Mouse (Mus musculus) cerebellum, adult 11-12 months (tissue): ENCODE data around the gene Kcnmb2.
A peak's percentile ranks its signal among the peaks of the same experiment; 100 is the strongest.

Experiments used
- DNase-seq: peaks from one replicate; pipeline ENCODE4 v3.0.0; 2022

The Kcnmb2 gene

DNA sequence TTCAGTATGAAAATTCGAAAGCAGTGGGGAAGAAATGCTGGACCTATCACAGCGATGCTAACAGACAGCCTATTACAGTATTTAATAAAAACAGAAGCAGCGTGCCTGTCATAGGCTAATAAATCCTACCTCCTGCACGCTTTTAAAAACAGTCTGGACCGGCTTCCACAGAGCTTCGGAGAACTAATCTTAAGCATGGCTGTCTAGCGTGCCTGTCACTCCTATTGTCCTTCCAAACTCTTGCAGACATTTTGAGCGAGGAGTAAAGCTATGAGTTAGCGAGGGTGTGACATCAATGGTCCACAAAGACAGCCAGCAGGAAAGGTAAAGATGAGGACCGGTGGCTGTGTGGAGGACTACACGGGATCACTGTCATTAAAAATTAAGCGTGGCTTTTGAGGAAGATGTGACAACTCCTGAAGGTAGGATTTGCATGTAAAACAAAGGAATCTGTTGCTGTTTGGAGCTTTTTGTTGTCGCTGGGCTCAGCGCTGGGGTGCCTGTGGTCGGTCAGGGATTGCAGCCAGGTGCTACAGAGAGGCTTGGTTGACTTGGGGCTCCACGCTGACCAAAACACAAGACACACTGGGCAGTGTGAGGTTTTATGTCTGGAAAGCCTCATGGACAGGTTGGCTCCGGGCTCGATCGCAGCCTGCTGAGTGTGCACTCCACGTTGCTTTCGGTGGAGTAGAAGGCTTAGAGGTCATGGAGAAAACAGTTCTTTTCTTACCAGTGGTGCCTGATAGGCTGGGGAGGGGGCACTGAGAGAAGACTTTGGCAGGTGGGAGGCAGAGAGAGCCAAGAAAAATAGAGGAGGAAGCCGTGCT lies at the start of gene Kcnmb2:
Kcnmb2 (plus strand) TSS at position 4 of the 827 bp plus-strand sequence.
- DNase-seq = peak; percentile 33

DNA sequence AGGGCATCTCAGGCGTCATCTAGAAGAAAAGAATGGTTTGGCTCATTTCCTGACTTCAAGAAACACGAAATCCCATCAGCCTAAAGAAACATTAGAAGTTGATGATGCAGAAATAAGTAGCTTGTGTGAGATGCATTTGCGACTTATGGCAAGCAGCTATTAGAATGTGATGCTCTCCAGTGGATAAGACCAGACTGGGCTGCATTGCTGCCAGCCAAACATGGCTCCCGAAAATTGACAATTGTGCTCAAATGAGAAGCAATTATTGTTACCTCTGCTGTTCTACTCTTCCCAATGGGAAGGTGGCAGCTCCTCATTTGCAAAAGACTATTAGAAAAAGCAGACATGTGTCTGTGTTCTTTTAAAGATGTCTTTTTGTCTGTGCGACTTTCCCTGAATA lies 38.8 kb upstream of the Kcnmb2 start:
- no peak for DNase-seq

DNA sequence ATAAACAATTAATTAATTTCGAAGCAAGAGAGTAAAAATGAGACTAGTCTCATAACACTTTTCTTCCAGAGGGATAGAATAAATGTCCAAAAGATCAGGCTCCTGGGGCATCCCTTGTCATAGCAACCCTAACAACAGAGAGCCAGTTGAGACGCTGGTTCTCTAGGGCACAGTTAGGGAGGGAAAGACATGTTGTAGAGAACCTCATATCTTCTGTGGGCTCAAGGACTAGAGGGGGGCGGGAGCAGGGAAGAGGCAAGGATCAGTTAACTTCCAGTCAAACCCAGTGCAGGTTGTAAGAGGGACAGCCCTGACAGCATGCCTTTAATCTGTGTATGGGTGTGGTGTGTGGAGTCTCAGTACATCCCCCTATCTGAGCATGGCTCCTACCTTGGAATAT lies 38.2 kb upstream of the Kcnmb2 start:
- no peak for DNase-seq

DNA sequence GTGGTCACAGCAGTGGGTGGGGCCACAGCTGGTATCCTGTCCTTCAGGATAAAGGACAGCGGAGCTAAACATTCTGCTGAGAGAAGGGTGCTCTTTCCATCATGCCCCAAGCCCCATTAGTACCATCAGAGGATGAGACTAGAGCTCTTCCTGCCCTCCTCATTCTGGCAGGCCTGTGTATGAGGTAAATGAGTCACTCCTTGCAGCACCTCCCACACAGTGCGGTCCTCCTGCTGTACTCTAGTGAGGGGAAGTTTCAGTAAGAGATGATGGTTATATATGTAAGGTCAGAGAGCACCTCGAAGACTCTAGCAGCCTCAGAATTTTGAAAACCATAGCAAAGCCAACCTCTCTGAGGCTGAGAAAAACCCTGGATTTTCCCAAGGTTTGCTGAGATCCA lies 30.8 kb upstream of the Kcnmb2 start:
- no peak for DNase-seq

GRCm38 (mm10) chr3:31882621-31883131 lies 19.6 kb upstream of the Kcnmb2 start:
- no peak for DNase-seq

GRCm38 (mm10) chr3:31892653-31893052 lies 9.7 kb upstream of the Kcnmb2 start:
- DNase-seq = no peak

- DNase-seq = no peak
These were observed 1.2 kb downstream of the Kcnmb2 start for GRCm38 (mm10) chr3:31903506-31903905.

- DNase-seq = no peak
These were observed 1.8 kb downstream of the Kcnmb2 start for GRCm38 (mm10) chr3:31904156-31904555.

DNA sequence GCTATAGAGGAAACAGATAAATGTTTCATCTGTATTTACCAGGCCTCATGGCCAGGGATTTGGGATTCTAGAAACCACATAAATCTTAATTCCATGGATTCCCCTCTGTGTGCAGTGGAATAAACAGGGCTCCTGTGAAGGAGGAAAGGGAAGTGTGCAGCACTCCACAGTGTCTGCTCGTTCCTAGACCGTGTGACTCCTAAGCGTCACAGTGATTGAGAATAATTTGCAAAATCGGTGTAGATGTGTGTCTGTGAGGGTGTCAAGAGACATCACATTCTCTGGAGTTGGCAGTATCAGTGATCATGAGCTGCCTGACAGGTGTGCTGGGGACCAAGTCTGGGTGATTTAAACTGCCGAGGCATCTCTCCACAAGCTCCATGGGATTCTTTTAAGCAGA lies 8.9 kb downstream of the Kcnmb2 start:
- no peak for DNase-seq

- DNase-seq = no peak
These were observed 9.4 kb downstream of the Kcnmb2 start for GRCm38 (mm10) chr3:31911690-31912089.

GRCm38 (mm10) chr3:31928544-31928943 lies 26.2 kb downstream of the Kcnmb2 start:
- peak; percentile 60 for DNase-seq

DNA sequence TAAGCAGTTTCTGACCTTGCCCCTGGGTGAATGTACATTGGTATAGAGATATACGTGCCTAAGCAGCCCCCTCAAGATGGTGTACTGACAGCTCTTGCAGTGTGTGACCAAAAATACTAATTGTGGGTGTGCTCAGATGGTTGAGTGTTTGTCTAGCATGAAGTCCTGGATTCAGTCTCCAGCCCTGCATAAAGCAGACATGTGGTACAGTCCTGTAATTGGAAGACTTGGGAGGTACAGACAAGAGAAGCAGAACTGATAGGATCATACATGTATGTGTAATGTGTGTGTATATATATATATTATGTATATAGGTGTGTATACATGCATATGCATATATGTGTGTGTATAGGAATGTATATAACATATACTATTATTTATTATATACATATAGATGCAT lies 32.4 kb downstream of the Kcnmb2 start:
- DNase-seq = no peak

- DNase-seq = no peak
These were observed 39.2 kb downstream of the Kcnmb2 start for GRCm38 (mm10) chr3:31941478-31941877.

DNA sequence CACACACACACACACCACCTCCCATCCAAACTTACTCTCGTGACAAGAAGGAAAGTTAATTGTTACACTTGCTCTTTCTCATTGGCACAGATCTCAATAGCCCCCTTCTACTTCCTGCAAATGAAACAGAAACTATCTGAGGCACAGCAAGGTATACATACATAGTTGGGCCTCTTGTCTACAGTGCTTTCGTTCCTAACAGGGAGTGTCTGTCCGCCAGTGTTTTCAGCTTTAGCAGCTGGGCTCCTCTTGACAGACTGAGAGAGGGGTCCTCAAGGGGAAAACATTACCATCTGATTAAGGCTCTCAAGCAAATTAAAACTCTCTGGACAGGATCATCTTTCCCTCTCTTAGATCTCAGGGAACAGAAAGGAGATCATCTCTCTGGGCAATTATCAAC lies 51.9 kb downstream of the Kcnmb2 start:
- DNase-seq = no peak

GRCm38 (mm10) chr3:31955004-31955403 lies 52.7 kb downstream of the Kcnmb2 start:
- DNase-seq = no peak

GRCm38 (mm10) chr3:31959821-31960220 lies 57.5 kb downstream of the Kcnmb2 start:
- peak; percentile 62 for DNase-seq

- DNase-seq = no peak
These were observed 58.9 kb downstream of the Kcnmb2 start for GRCm38 (mm10) chr3:31961175-31961574.

- no peak for DNase-seq
These were observed 60.8 kb downstream of the Kcnmb2 start for GRCm38 (mm10) chr3:31963076-31963475.

- DNase-seq = no peak
These were observed 77.4 kb downstream of the Kcnmb2 start for GRCm38 (mm10) chr3:31979661-31980060.

- DNase-seq = peak; percentile 9
These were observed 80.1 kb downstream of the Kcnmb2 start for GRCm38 (mm10) chr3:31982444-31982843.

GRCm38 (mm10) chr3:31985103-31985502 lies 82.8 kb downstream of the Kcnmb2 start:
- no peak for DNase-seq

- DNase-seq = no peak
These were observed 89.3 kb downstream of the Kcnmb2 start for GRCm38 (mm10) chr3:31991526-31992045.

DNA sequence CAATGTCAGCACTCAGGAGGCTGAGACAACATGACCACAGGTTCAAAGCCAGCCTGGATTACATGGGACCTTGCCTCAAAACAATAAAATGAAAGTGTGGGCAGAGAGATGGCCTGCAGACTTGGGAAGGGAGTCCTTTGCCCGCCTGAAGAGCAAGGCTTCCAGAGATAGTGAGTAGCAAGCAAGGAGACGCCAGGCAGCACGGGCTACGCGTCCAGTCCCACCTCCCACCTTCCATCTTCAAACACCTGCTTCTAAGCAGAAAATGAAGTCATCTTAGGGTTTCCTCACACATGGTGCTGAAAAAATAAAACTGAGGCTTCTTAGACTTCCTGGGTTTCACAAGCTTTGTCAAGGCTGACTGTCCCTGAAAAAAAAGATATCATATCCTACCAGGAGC lies 109.3 kb downstream of the Kcnmb2 start:
- DNase-seq = no peak

DNA sequence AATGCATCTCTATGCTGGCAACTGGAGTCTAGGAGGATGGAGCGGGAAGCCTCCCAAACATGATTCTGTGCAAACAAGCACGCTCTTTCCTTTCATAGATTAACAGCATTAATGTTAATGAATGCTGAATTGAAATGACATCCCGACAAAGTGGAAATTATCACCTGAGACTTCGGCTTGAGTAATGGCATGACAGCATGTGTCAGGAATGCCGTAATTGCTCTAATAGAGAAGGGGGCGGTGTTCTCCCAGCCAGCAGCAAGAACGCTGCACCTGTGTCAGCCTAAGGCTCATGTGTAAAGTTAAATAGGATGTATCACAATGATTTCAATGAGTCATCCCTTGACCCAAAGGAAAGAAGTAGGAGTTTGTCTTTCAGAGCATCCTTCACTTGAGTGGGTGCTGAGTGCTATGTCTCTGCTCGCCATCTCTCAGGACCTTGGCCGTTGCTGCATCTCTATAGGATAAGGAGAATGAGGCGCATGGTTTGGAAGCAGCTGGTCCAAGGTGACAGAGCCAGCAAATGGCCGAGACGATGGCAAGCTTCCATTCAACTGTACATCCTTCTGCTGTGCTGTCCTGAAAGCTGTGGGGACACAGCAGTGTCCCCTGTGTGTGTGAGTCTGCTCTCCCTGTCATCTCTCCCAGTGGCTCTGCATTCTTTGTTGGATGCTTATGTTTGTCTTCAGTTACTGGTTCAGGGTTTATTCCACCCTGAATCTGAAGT lies 110.1 kb downstream of the Kcnmb2 start:
- peak; percentile 43 for DNase-seq
